Comparison of ENCODE assay signal across 22 mouse cellular contexts in the genomic region with DNA sequence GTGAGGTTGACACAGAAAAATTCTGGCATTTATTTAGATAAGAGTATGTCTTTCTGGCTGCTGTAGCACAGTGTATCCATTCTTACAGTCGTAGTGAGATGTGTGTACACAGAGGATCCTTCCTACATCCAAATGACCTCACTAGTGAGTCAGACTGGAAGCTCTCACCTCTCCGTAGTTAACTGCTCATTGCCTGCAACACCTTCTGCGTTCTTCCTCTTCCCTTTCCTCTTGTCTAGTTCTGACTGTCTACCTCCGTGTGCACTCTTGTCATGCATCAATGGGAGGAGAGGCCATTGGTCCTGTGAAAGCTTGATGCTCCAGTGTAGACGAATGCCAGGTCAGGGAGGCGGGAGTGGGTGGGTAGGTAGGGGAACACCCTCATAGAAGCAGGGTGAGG.
DNase-seq lines count a peak whose midpoint lies in the region; ATAC-seq and TF ChIP-seq lines count a peak whose summit lies in the region.
"Had no signal": no experiment of that assay in that cellular context is flagged by ENCODE, and none has a peak within 500 bp of the region (broad histone marks: within the 10 kb centered on the region; RNA-seq: fewer than 3 reads in every experiment).

No protein-coding gene starts in this region.

- in situ Hi-C loops in CH12.LX (cut with MboI; ENCODE audit: low pct_ligation_motif_present, low pct_unique_long_range_greater_than_20kb, low sequenced_read_pairs): no loop called here

- H3K27me3 ChIP-seq in midbrain, embryonic 11.5 days (ENCODE audit: control insufficient read depth, insufficient read depth, low read length): no peaks in the 10 kb centered on the region; the same call in 1 of the 2 replicates
- no peaks in the 10 kb centered on the region for H3K27me3 ChIP-seq in midbrain, embryonic 15.5 days (replicated peaks)
- H3K27me3 ChIP-seq in CH12.LX (replicated peaks): no peaks in the 10 kb centered on the region
- no peaks in the 10 kb centered on the region for H3K27me3 ChIP-seq in hindbrain, embryonic 11.5 days (ENCODE audit: control insufficient read depth, insufficient read depth, low read length)
- H3K27me3 ChIP-seq: Patski had no signal

- H3K27ac ChIP-seq in midbrain, embryonic 11.5 days (ENCODE audit: low read depth, low read length): no peak overlapping the region
- no peak overlapping the region for H3K27ac ChIP-seq in midbrain, embryonic 15.5 days
- no peak overlapping the region for H3K27ac ChIP-seq in CH12.LX (ENCODE audit: insufficient read depth, low read depth)
- no peak overlapping the region for H3K27ac ChIP-seq in hindbrain, embryonic 11.5 days (ENCODE audit: low read depth, low read length)

- peaks cover 4% of the 10 kb centered on the region; the same call in 1 of the 2 replicates for H3K4me1 ChIP-seq in midbrain, embryonic 11.5 days (ENCODE audit: control insufficient read depth, insufficient read depth, low read length)
- no peaks in the 10 kb centered on the region for H3K4me1 ChIP-seq in midbrain, embryonic 15.5 days
- peaks cover 9 to 27% of the 10 kb centered on the region in 2 experiments for H3K4me1 ChIP-seq in CH12.LX (ENCODE audit: control insufficient read depth in 1 of 2, insufficient read depth in 2 of 2)
- no peaks in the 10 kb centered on the region for H3K4me1 ChIP-seq in hindbrain, embryonic 11.5 days (replicated peaks; ENCODE audit: control insufficient read depth, insufficient read depth, low read length)

- H3K4me2 ChIP-seq in midbrain, embryonic 11.5 days: no peak overlapping the region
- no peak overlapping the region for H3K4me2 ChIP-seq in midbrain, embryonic 15.5 days
- H3K4me2 ChIP-seq in CH12.LX (ENCODE audit: insufficient read depth, low read depth, poor library complexity, severe bottlenecking): no peak overlapping the region
- H3K4me2 ChIP-seq in hindbrain, embryonic 11.5 days (replicated peaks; ENCODE audit: low read depth, low read length): no peak overlapping the region

- dilution Hi-C loops in CH12.LX (cut with MboI; ENCODE audit: extremely low pct_ligation_motif_present, extremely low pct_unique_long_range_greater_than_20kb, low sequenced_read_pairs): no loop called here

- H3K4me3 ChIP-seq in midbrain, embryonic 11.5 days (ENCODE audit: low read depth, low read length): no peak overlapping the region
- H3K4me3 ChIP-seq in midbrain, embryonic 15.5 days: no peak overlapping the region
- no peak overlapping the region for H3K4me3 ChIP-seq in CH12.LX (replicated peaks in 1 of 3; ENCODE audit: low read depth in 2 of 3, low read length in 2 of 3, poor library complexity in 1 of 3)
- no peak overlapping the region for H3K4me3 ChIP-seq in hindbrain, embryonic 11.5 days (ENCODE audit: low read depth, low read length)

- WGBS in midbrain, embryonic 11.5 days: 89% methylated on average over 6 of the region's 6 CpGs
- 86% methylated on average over 6 of the region's 6 CpGs for WGBS in midbrain, embryonic 15.5 days
- 90% methylated on average over 6 of the region's 6 CpGs for WGBS in hindbrain, embryonic 11.5 days

- no peak overlapping the region for H3K9ac ChIP-seq in midbrain, embryonic 11.5 days (ENCODE audit: low read length)
- H3K9ac ChIP-seq in midbrain, embryonic 15.5 days: no peak overlapping the region
- H3K9ac ChIP-seq in CH12.LX (ENCODE audit: insufficient read depth, low read depth): no peak overlapping the region
- no peak overlapping the region for H3K9ac ChIP-seq in hindbrain, embryonic 11.5 days (ENCODE audit: low read depth, low read length)

- peak; percentile 78 for TF ChIP-seq EP300 in CH12.LX (IDR thresholded peaks at IDR 0.05; ENCODE audit: low read length)

- no peak for TF ChIP-seq CTCF in CH12.LX (conservative IDR thresholded peaks at IDR 0.05 in 1 of 2, IDR thresholded peaks at IDR 0.05 in 1 of 2; ENCODE audit: low read depth in 2 of 2, low read length in 2 of 2)

- H3K36me3 ChIP-seq in midbrain, embryonic 11.5 days (ENCODE audit: control insufficient read depth, insufficient read depth, low read length): no peaks in the 10 kb centered on the region
- no peaks in the 10 kb centered on the region for H3K36me3 ChIP-seq in midbrain, embryonic 15.5 days (replicated peaks)
- no peaks in the 10 kb centered on the region for H3K36me3 ChIP-seq in CH12.LX (replicated peaks in 1 of 2; ENCODE audit: control insufficient read depth in 1 of 2, insufficient read depth in 1 of 2, low read length in 1 of 2)
- H3K36me3 ChIP-seq in hindbrain, embryonic 11.5 days (ENCODE audit: control insufficient read depth, insufficient read depth, low read length): no peaks in the 10 kb centered on the region

- H3K79me2 ChIP-seq in CH12.LX (replicated peaks; ENCODE audit: control insufficient read depth, extremely low read depth, insufficient read depth, poor library complexity, severe bottlenecking): no peaks in the 10 kb centered on the region

- no peaks in the 10 kb centered on the region for H3K9me3 ChIP-seq in midbrain, embryonic 11.5 days (ENCODE audit: control insufficient read depth, low read length)
- no peaks in the 10 kb centered on the region for H3K9me3 ChIP-seq in midbrain, embryonic 15.5 days
- H3K9me3 ChIP-seq in CH12.LX (replicated peaks; ENCODE audit: low read length): no peaks in the 10 kb centered on the region
- no peaks in the 10 kb centered on the region for H3K9me3 ChIP-seq in hindbrain, embryonic 11.5 days (ENCODE audit: control insufficient read depth, low read length)
- H3K9me3 ChIP-seq: G1E had no signal

- TF ChIP-seq POLR2A in CH12.LX (IDR thresholded peaks at IDR 0.05; ENCODE audit: low read depth, low read length): no peak

- no peak for TF ChIP-seq RAD21 in CH12.LX (IDR thresholded peaks at IDR 0.05; ENCODE audit: low read depth, low read length)

- no peak for ATAC-seq in midbrain, embryonic 11.5 days (ENCODE audit: low FRiP score)
- ATAC-seq in midbrain, embryonic 15.5 days (replicated peaks): no peak
- no peak for ATAC-seq in hindbrain, embryonic 11.5 days (ENCODE audit: low FRiP score)
- ATAC-seq: activated CD4-positive, CD25-positive, alpha-beta regulatory T cell, adult 4 months; CD4-positive, CD25-positive, alpha-beta regulatory T cell, adult 4 months; Patski had no signal

- peak; percentile 41 for DNase-seq in midbrain, embryonic 11.5 days (ENCODE audit: low spot score, missing footprints)
- DNase-seq in A20 (ENCODE audit: low read depth, low spot score) (peak; percentile 15), CH12.LX (ENCODE audit: extremely low read depth) (peak; percentile 77)
- DNase-seq in gastrocnemius, adult 18-20 months (ENCODE audit: low spot score): no peak
- DNase-seq in hindbrain, embryonic 11.5 days (ENCODE audit: low spot score): no peak
- DNase-seq: adrenal gland, adult 2 months; adrenal gland, adult 8-10 months; adrenal gland, postnatal 10 days; adrenal gland, postnatal 14 days; adrenal gland, postnatal 25 days; adrenal gland, postnatal 36 days; B cell, adult 2 months; cerebellum, adult 11 months; cerebellum, adult 11-12 months; cerebellum, adult 18-20 months; cerebellum, adult 2 months; cerebellum, adult 8-10 months had no signal

TF ChIP-seq in CH12.LX, 34 proteins besides CTCF, POLR2A, EP300 and RAD21:
- TF ChIP-seq USF2 (conservative IDR thresholded peaks at IDR 0.05; ENCODE audit: low read depth, low read length): no peak
- TF ChIP-seq HCFC1 (IDR thresholded peaks at IDR 0.05; ENCODE audit: low read depth, low read length): no peak
- TF ChIP-seq ETS1 (conservative IDR thresholded peaks at IDR 0.05; ENCODE audit: low read depth, low read length): peak; percentile 53
- no peak for TF ChIP-seq MYC (IDR thresholded peaks at IDR 0.05; ENCODE audit: low read depth, low read length)
- no peak for TF ChIP-seq ELF1 (IDR thresholded peaks at IDR 0.05; ENCODE audit: low read depth, low read length)
- no peak for TF ChIP-seq POLR2AphosphoS2 (IDR thresholded peaks at IDR 0.05; ENCODE audit: low read depth, low read length)
- no peak for TF ChIP-seq BHLHE40 (IDR thresholded peaks at IDR 0.05; ENCODE audit: low read depth, low read length)
- no peak for TF ChIP-seq GABPA (IDR thresholded peaks at IDR 0.05; ENCODE audit: insufficient replicate concordance, low read depth, low read length)
- TF ChIP-seq ZC3H11A (IDR thresholded peaks at IDR 0.05; ENCODE audit: low read depth, low read length): no peak
- no peak for TF ChIP-seq ZNF384 (IDR thresholded peaks at IDR 0.05; ENCODE audit: low read depth, low read length)
- peak; percentile 56; the same call in 1 of the 2 replicates for TF ChIP-seq JUN (IDR thresholded peaks at IDR 0.05; ENCODE audit: insufficient read depth, low read depth, low read length)
- no peak for TF ChIP-seq RCOR1 (conservative IDR thresholded peaks at IDR 0.05; ENCODE audit: low read depth, low read length)
- TF ChIP-seq E2F4 (IDR thresholded peaks at IDR 0.05; ENCODE audit: insufficient replicate concordance, low read depth, low read length): no peak
- TF ChIP-seq TBP (conservative IDR thresholded peaks at IDR 0.05; ENCODE audit: low read depth, low read length): no peak
- no peak for TF ChIP-seq NRF1 (IDR thresholded peaks at IDR 0.05; ENCODE audit: low read depth, low read length)
- no peak for TF ChIP-seq MAZ (IDR thresholded peaks at IDR 0.05; ENCODE audit: low read depth, low read length)
- no peak for TF ChIP-seq SMC3 (IDR thresholded peaks at IDR 0.05; ENCODE audit: low read depth, low read length)
- TF ChIP-seq JUND (conservative IDR thresholded peaks at IDR 0.05; ENCODE audit: low read depth, low read length): peak; percentile 70
- no peak for TF ChIP-seq MAX (IDR thresholded peaks at IDR 0.05; ENCODE audit: low read length)
- no peak for TF ChIP-seq SIN3A (IDR thresholded peaks at IDR 0.05; ENCODE audit: low read length)
- no peak for TF ChIP-seq NELFE (IDR thresholded peaks at IDR 0.05; ENCODE audit: low read depth, low read length)
- TF ChIP-seq CHD1 (IDR thresholded peaks at IDR 0.05; ENCODE audit: low read depth, low read length): no peak
- no peak for TF ChIP-seq MXI1 (IDR thresholded peaks at IDR 0.05; ENCODE audit: low read depth, low read length)
- peak; percentile 90 for TF ChIP-seq IRF4 (IDR thresholded peaks at IDR 0.05; ENCODE audit: low read depth, low read length)

Comparison
In these comparisons a context has a peak if more than half of its experiments do, and no peak if none do; other contexts are left out.
1. DNase-seq: peak in midbrain, embryonic 11.5 days (single experiment), A20 (single experiment) and CH12.LX (single experiment); none in gastrocnemius, adult 18-20 months (single experiment) and hindbrain, embryonic 11.5 days (single experiment).